Mouse (Mus musculus) midbrain, postnatal 0 days (tissue): ENCODE measurements around the gene Kdm2a. TPM values are rescaled to one million over a fixed set of nuclear protein-coding genes. Genes with fewer than 3 reads are reported as not detected.
A peak's percentile ranks its signal among the peaks of the same experiment; 100 is the strongest.

Source experiments
- ATAC-seq: fragments of 200-750 bp; cut with Nextera tagmentation; 2 replicates; pipeline ENCODE4 v1.8.0; 2017; ENCODE audit warnings: moderate number of reproducible peaks, mild to moderate bottlenecking, moderate TSS enrichment, moderate library complexity; ENCODE audit not compliant: low FRiP score
- DNase-seq: peaks from one replicate; pipeline ENCODE4 v3.0.0-alpha.2; 2015; ENCODE audit warnings: low spot score
- H3K27ac ChIP-seq: fragments of 300-500 bp; sonication (generic); 2 replicates; pipeline ENCODE4 v1.5.1; 2014; ENCODE audit warnings: low read depth, mild to moderate bottlenecking, low read length, mixed read lengths
- H3K27me3 ChIP-seq: fragments of 300-500 bp; sonication (generic); 2 replicates; pipeline ENCODE4 v1.6.1; 2014; ENCODE audit warnings: low read length, control low read depth, mixed read lengths; ENCODE audit not compliant: insufficient read depth
- H3K36me3 ChIP-seq: fragments of 300-500 bp; sonication (generic); 2 replicates; pipeline ENCODE4 v1.6.1; 2014; ENCODE audit warnings: low read length, control low read depth, mixed read lengths; ENCODE audit not compliant: insufficient read depth
- H3K4me1 ChIP-seq: fragments of 300-500 bp; sonication (generic); 2 replicates; pipeline ENCODE4 v1.6.1; 2014; ENCODE audit warnings: mild to moderate bottlenecking, control low read depth, antibody characterized with exemption, low read length, mixed read lengths; ENCODE audit not compliant: insufficient read depth
- H3K4me2 ChIP-seq: fragments of 300-500 bp; sonication (generic); 2 replicates; pipeline ENCODE4 v1.6.1; 2014; ENCODE audit warnings: low read depth, mild to moderate bottlenecking, low read length, mixed read lengths; ENCODE audit not compliant: poor library complexity, severe bottlenecking
- H3K4me3 ChIP-seq: fragments of 300-500 bp; sonication (generic); 2 replicates; pipeline ENCODE4 v1.5.1; 2014; ENCODE audit warnings: low read depth, mild to moderate bottlenecking, low read length, moderate library complexity
- H3K9ac ChIP-seq: fragments of 300-500 bp; sonication (generic); replicated peaks from 2 replicates; pipeline ENCODE4 v1.6.1; 2014; ENCODE audit warnings: mild to moderate bottlenecking, low read length, moderate library complexity, mixed read lengths; ENCODE audit not compliant: poor library complexity, severe bottlenecking
- H3K9me3 ChIP-seq: fragments of 300-500 bp; sonication (generic); 2 replicates; pipeline ENCODE4 v1.6.1; 2016; ENCODE audit warnings: low read length, control low read depth
- CTCF ChIP-seq: IDR thresholded peaks from 2 replicates; pipeline ENCODE4 v1.5.1; 2016; ENCODE audit warnings: antibody characterized with exemption, mild to moderate bottlenecking
- WGBS: fragments of 180-500 bp; shearing (Covaris S2); extraction: QIAGEN DNeasy Blood & Tissue Kit; methylation state at CpG from one replicate; pipeline ENCODE4 v1.1.7; 2014; 5-methylcytosine and 5-hydroxymethylcytosine counted together
- polyA plus RNA-seq: library from polyadenylated mRNA; unstranded; fragments of >200 nt; fragmentation: Nextera tagmentation; extraction: Ambion mirVana; gene quantifications from 2 replicates; pipeline ENCODE4 v1.2.1, GENCODE M21; 2015
- total RNA-seq: library from RNA; depleted of rRNA; stranded (reverse); fragments of >200 nt; gene quantifications from 2 replicates; pipeline ENCODE4 v1.2.3, GENCODE M21; 2014

The Kdm2a gene
- total and polyA plus RNA-seq, 2 experiments from 2014 or later = 18.4 to 103 TPM

GRCm38 (mm10) chr19:4441090-4441591 lies 43.1 kb upstream of the Kdm2a start:
- no peaks in the 10 kb centered on the region for H3K9me3 ChIP-seq
- H3K9ac ChIP-seq = no peak overlapping the region
- H3K27ac ChIP-seq = no peak overlapping the region
- no peaks in the 10 kb centered on the region for H3K36me3 ChIP-seq
- 27% methylated on average over 6 of the region's 6 CpGs for WGBS
- DNase-seq = no peak
- H3K4me3 ChIP-seq = no peak overlapping the region
- peaks cover 18% of the 10 kb centered on the region for H3K27me3 ChIP-seq
- TF ChIP-seq CTCF = peak; percentile 74
- H3K4me2 ChIP-seq = no peak overlapping the region
- ATAC-seq = no peak
- H3K4me1 ChIP-seq = peaks cover 7% of the 10 kb centered on the region; the same call in 1 of the 2 replicates

GRCm38 (mm10) chr19:4440222-4440621 lies 42.1 kb upstream of the Kdm2a start:
- DNase-seq (no peak), ATAC-seq (no peak)
- no peak overlapping the region for H3K4me3 ChIP-seq
- TF ChIP-seq CTCF = no peak
- WGBS = 12% methylated on average over 8 of the region's 8 CpGs
- peaks cover 18% of the 10 kb centered on the region for H3K27me3 ChIP-seq
- H3K9me3 ChIP-seq = no peaks in the 10 kb centered on the region
- H3K4me1 ChIP-seq = peaks cover 7% of the 10 kb centered on the region; the same call in 1 of the 2 replicates
- H3K9ac ChIP-seq = no peak overlapping the region
- H3K4me2 ChIP-seq = no peak overlapping the region
- no peak overlapping the region for H3K27ac ChIP-seq
- no peaks in the 10 kb centered on the region for H3K36me3 ChIP-seq

- peak within 1 kb of the TSS; percentile 56 for H3K9ac ChIP-seq
- H3K27ac ChIP-seq = no peak within 1 kb of the TSS
- DNase-seq = no peak
- peaks cover 7% of the 10 kb centered on the region; the same call in 1 of the 2 replicates for H3K4me1 ChIP-seq
- no peaks in the 10 kb centered on the region for H3K9me3 ChIP-seq
- H3K36me3 ChIP-seq = no peaks in the 10 kb centered on the region
- peak within 1 kb of the TSS; percentile 47 for H3K4me3 ChIP-seq
- no peak for TF ChIP-seq CTCF
- WGBS = under 1% methylated on average over 41 of the region's 51 CpGs
- H3K4me2 ChIP-seq = peak within 1 kb of the TSS; percentile 97
- no peak for ATAC-seq
- peaks cover 18% of the 10 kb centered on the region for H3K27me3 ChIP-seq
These were observed 41.2 kb upstream of the Kdm2a start, which contains the start of gene Rhod for GRCm38 (mm10) chr19:4439161-4439801. Gene Rhod, minus strand, starts transcription at chr19:4439432.

- DNase-seq (no peak), ATAC-seq (no peak)
- Histone ChIP-seq H3K27ac (no peak overlapping the region), H3K36me3 (no peaks in the 10 kb centered on the region), H3K4me3 (peak overlapping the region; percentile 47), H3K4me1 (peaks cover 7% of the 10 kb centered on the region; the same call in 1 of the 2 replicates), H3K27me3 (peaks cover 18% of the 10 kb centered on the region), H3K9me3 (no peaks in the 10 kb centered on the region), H3K9ac (peak overlapping the region; percentile 56; the same call in 1 of the 2 replicates), H3K4me2 (peak overlapping the region; percentile 97)
- 9% methylated on average over 8 of the region's 8 CpGs for WGBS
- TF ChIP-seq CTCF = no peak
These were observed 40.7 kb upstream of the Kdm2a start for GRCm38 (mm10) chr19:4438791-4439160.

GRCm38 (mm10) chr19:4437886-4438285 lies 39.8 kb upstream of the Kdm2a start:
- no peak for ATAC-seq
- WGBS = 74% methylated on average over 6 of the region's 6 CpGs
- Histone ChIP-seq H3K27me3 (peaks cover 18% of the 10 kb centered on the region), H3K9me3 (no peaks in the 10 kb centered on the region), H3K27ac (no peak overlapping the region), H3K4me3 (no peak overlapping the region), H3K9ac (no peak overlapping the region), H3K36me3 (no peaks in the 10 kb centered on the region), H3K4me1 (peaks cover 7% of the 10 kb centered on the region; the same call in 1 of the 2 replicates), H3K4me2 (no peak overlapping the region)
- no peak for DNase-seq
- no peak for TF ChIP-seq CTCF

GRCm38 (mm10) chr19:4436254-4436653 lies 38.2 kb upstream of the Kdm2a start:
- Histone ChIP-seq H3K27me3 (peaks cover 18% of the 10 kb centered on the region), H3K4me2 (no peak overlapping the region), H3K27ac (no peak overlapping the region), H3K9me3 (no peaks in the 10 kb centered on the region), H3K4me3 (no peak overlapping the region), H3K4me1 (peaks cover 7% of the 10 kb centered on the region; the same call in 1 of the 2 replicates), H3K36me3 (no peaks in the 10 kb centered on the region), H3K9ac (no peak overlapping the region)
- DNase-seq = no peak
- no peak for ATAC-seq
- TF ChIP-seq CTCF = no peak
- WGBS = 86% methylated on average over 3 of the region's 3 CpGs
